Mouse (Mus musculus): ENCODE results near the gene Cox7a1.
"Not testable (repeated sequence)": the region's sequence is repeated elsewhere in the genome, so short reads cannot be mapped to it uniquely, and the experiment has no call there.

Gene Cox7a1

DNA sequence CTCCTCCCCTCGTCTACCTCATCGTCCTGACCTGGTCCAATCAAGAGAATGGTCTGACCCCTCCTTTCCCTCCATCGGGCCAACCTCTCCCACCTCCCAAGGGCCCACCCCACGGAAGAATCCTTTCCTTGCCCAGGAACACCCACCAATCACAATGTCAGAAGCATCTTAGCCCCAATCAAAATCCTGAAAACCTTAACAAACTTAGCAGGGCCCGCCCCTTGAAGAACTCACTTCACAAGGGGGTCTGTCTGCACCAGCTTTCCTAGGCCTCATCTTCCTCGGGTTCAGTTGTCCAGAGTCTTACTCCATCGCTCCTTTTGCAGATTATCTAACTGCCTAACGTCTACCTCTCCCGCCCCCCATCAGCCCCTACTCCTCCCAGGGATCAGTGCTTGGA is 9.1 kb downstream of the Cox7a1 start:
- DNase-seq (ENCODE audit: low read depth, low spot score) = peak; percentile 100

DNA sequence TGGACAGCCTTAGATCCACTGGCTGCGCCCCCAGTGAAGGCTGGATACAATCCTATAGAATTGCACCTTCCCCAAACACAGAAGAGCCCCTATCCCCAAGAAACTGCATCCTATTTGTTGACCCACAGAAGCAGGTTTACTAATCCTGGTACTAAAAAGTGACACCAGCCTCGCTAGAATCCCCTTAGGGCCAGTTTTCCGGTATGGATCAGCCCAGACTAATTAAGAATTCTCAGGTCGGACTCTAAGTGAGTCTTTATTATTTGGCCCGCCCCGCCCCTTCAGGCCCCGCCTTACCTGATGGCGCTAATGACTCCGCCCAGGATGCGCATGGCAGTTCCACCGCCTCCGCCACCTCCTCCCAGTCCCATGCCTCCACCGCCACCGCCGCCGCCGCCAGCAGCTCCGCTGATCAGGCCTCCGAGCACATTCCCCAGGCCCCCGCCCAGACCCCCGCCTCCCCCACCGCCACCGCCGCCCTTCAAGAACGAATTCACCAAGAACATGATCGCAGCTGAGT is 9.7 kb downstream of the Cox7a1 start:
- DNase-seq (ENCODE audit: low read depth, low spot score) = peak; percentile 93

DNA sequence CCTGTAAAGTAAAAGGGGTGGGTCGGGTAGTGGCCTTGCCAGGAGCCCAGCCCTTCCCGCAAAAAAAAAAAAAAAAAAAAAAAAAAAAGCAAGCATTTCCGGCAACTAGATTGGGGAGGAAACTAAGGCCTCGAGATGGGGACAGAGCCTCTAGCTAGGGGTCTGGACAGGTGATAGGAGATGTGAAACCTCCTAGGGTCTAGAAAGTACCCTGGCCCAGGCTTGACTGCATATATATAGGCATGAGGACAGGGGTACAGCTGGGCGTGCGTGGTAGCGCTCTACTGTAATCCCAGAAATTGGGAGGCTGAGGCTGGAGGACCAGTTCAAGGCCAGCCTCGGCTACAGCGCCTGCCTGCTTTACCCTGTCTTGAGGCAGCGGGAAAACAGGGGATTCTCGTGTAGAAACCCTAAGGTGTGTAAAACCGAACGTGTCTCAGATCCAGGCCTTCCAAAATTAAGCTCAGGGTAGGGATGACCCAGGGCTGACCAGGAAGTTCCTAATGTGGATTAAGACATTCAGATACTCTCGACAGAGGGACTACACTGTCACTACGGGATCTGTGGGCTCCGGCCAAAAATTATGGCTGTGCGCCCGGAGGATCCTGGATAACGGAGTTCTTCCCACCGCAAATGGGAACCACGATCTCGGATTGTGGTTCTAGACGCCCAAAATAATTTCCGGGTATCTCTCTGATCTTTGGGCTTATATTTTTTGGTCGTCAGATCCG is 10.3 kb downstream of the Cox7a1 start:
- no peak for DNase-seq (ENCODE audit: low read depth, low spot score)

DNA sequence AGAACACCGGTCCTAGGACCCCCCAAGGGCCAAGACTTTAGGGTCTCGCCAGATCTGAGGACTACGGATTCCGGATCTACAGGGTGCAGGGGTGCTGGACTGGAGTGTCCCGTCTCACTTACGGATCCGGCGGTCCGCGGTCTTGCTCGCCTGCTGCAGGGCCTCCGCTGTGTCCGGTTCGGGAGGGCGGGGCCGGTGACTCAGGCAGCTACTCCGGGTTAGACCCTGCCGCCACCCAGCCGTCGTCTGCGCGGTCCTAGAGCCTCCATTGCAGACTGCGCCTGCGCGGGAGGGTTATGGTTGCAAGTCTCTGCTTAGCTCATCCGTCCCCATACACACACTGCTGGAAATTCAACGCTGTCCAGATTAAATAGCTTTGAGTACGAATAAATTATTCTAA is 10.9 kb downstream of the Cox7a1 start:
- DNase-seq (ENCODE audit: low read depth, low spot score) = peak; percentile 96

DNA sequence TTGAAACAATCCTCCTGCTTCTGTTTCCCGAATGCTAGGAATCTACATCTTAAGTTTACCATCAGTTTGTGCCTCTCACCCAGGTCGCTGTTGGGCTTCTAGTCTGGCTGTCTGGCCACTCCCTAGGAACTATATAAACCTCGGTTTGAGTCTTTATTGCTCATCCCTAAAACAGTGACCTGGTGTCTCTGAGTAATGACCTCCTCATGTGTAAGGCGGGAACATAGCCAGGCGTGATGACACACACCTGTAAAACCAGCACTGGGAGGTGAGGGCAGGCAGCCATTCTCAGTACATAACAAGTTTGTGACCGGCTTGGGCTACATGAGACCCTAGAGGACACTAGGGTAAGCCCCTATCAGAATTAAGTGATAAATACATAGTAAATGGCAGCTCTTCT is 11.5 kb downstream of the Cox7a1 start:
- DNase-seq (ENCODE audit: low read depth, low spot score) = no peak

DNA sequence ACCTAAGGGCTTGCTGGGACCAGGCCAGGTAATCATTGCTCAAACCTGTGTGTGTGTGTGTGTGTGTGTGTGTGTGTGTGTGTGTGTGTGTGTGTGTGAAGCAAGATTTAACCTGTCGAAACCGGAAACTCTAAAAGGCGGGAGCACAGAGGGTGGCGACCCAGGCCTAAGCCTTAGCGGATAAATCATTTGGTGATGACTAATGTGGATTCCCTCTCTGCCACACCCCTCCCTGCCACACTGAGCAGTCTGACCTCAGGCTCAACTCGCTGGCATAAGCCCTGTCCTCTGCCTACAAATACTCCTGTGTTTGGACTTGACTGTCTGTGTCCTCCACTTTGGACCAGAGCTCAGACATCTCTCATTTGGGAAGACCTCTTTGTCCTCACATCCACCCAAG is 12.2 kb downstream of the Cox7a1 start:
- peak; percentile 94 for DNase-seq (ENCODE audit: low read depth, low spot score)

DNA sequence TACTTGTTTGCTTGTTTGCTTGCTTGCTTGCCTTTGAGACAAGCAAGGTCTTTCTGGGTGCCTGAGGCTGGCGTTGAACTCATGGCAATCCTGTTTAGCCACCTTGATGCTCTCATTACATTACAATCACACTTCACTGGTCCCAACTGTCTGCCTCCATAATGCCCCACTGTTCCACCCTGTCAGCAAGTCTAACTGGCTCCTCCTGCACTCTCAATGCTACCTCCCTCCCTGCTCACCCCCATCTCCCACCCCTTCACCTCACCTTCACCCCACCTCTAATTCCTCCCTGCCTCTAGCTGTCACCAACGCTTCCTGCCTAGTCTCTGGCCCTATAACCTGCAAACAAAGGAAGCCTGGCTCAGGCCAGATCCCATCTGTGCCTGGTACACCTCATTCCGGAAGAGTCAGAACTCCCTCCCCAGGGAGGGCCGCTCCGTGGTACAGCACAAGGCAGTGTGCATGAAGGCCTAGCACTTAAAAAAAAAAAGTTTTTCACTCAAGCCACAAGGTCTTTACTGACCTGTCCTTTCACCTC is 13.7 kb downstream of the Cox7a1 start:
- DNase-seq (ENCODE audit: low read depth, low spot score) = peak; percentile 99

DNA sequence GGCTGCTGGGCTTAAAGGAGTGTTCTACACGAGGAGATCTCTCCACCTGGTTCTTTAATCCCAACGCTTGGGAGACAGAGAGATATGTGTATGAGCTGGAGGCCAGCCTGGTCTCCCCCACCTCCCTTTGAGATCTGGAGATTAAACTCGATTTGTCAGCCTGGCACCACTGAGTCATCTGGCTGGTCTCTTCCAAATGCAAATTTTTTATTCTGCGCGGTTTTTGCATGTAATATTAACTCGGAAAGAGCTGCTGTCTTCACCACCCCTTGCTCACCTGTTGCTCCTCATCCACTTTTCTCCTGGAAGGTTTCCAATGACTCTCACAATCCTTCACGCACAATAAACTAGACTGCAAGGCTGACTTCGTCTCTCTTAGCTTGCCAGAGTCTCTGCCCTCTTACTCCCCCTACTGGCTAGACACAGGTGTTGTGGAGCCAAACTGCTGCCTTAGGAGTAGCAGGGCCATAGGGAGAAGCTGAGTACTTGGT is 14.6 kb downstream of the Cox7a1 start, which contains the start of gene Capns1:
Gene Capns1, minus strand, starts transcription at position 331 of the 491 bp plus-strand sequence.
- peak; percentile 97 for DNase-seq (ENCODE audit: low read depth, low spot score)

DNA sequence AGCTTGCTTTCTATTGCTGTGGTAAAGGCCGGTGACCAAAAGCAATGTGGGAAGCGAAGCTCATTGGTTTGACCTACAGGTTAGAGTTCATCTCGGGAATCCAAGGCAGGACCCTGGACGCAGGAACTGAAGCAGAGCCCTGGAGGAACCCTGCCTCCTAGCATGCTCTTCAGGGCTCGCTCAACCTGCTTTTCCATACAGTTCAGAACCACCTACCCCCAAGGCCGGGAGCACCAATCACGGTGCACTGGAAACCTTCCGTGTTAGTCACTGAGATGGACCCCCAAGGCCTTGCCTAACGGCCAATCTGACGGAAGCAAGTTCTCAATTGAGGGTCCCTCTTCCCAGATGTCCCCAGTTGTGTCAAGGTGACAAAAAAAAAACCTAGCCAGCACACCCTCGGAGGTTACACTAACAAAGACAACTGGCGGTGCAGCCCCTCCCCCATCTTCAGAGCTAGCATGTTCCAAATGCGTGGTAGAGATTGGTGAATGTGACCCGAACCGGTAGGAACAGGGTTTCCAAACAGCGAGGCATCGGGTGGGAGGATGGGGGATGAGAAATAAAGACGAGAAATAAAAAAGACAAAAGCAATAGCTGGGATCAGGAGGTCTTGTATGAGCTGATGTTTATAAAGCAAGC is 15.7 kb downstream of the Cox7a1 start:
- DNase-seq (ENCODE audit: low read depth, low spot score) = peak; percentile 85

DNA sequence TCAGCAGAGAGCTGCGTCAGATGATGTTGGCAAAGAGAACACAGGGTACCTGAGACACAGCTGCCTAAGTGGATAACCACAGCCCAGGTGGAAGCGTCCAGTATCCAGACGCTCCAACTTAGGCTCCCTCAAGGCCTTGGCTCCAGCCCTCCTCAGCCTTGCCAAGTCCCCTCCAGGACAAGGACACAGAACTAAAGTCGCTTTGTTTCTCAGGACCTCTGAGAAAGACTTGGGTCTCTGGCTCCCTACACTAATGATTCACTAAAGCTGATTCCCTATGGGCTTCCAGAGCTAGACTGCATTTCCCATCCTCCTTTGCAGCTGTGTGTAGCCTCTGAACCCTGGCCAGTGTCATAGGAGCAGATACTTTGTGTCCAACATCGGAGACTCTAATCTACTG is 16.3 kb downstream of the Cox7a1 start:
- DNase-seq (ENCODE audit: low read depth, low spot score) = no peak

DNA sequence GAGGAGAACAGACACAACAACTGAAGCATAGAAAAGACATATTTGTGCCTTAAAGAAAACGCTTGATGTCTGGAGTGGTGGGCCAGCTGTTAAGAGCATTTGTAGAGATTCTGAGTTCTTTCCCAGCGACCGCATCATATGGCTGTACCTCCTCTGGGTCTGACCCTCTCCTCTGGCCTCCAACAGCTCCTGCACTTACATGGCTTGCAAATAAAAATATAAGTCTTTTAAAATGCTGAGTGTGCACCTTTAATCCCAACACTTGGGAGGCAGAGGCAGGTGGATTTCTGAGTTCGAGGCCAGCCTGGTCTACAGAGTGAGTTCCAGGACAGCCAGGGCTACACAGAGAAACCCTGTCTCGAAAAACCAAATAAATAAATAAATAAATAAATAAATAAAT is 16.7 kb downstream of the Cox7a1 start:
- not testable (repeated sequence) for DNase-seq (ENCODE audit: low read depth, low spot score)

DNA sequence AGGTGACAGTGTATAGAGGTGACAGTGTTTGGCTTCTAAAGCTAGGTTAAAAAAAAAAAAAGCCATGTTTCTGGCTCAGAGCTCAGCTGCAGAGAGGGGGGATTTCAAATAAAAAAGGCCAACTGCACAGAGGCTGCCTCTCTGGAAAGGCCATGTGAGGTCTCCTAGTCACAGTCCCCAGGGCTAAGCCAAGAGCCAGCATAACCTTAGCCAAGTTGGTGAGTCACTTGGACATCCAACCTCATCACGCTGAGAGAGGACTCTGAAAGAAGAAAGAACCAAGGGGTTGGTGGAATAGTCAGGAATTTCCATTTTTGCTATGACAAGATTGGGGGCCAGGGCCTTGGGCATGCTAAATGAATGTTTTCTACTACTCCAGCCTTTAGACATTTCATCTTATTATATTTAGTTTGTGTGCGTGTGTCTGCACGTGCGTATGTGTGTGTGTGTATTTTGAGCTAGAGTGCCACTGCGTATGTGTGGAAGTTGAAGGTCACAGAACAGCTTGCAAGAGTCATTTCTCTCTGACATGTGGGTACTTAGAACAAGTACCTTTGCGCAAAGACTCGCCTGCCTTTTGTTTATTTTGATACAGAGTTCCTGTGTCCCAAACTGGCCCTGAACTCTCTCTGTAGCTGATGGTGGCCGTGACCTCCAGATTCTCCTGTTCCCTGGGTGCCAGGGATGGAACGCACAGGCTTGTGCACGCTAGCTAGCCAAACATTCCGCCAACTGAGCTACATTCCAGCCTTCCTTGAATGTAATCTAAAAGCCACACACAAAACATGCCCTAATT is 19.1 kb downstream of the Cox7a1 start:
- DNase-seq (ENCODE audit: low read depth, low spot score) = no peak

DNA sequence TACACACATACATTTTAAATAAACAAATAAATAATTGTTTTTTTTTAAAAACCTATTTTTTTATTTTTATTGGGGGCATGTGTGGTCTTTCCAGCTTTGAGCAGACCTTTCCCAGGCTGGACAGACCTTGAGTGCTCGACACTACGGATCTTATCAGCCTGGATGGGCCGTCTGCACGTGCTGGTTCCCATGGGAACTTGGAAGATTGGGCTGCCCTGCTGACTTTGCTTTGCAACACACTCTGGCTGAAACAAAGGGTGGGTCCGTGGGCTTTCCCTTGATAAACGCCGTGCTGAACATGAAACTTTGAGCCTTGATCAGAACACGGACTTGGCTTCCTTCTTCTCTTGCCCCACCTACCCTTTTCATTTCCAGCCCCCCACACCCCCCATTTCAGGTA is 20.4 kb downstream of the Cox7a1 start:
- peak; percentile 63 for DNase-seq (ENCODE audit: low read depth, low spot score)

DNA sequence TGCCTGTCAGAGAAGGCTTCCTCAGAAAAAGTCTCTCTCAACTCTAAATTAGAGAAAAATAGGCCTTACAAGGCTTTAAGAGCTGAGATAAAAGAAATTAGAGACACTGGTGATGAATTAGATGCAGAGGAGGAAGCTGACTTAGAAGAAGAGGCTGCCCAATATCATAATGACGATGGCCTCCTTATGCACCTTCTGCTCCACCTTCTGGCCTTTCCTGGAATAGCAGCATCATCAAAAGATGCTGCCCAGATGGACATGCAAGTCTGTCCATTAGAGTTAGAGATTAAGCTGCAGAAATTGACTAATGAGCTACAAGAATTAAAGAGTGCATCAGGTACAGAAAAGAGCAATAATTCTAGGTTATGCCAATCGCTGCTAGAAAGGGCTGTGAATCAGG is 21.4 kb downstream of the Cox7a1 start:
- peak; percentile 72 for DNase-seq (ENCODE audit: low read depth, low spot score)

DNA sequence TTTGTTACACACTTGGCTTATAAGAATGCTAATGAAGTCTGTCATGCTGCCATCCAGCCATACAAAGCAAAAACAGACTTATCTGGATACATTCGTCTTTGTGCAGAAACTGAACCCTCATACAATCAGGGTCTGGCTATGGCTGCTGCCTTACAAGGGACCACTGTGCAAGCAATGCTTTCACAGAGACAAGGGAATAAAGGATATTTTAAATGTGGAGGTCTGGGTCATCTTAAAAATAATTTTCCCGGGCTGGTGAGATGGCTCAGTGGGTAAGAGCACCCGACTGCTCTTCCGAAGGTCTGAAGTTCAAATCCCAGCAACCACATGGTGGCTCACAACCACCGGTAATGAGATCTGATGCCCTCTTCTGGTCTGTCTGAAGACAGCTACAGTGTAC is 22.4 kb downstream of the Cox7a1 start:
- not testable (repeated sequence) for DNase-seq (ENCODE audit: low read depth, low spot score)

DNA sequence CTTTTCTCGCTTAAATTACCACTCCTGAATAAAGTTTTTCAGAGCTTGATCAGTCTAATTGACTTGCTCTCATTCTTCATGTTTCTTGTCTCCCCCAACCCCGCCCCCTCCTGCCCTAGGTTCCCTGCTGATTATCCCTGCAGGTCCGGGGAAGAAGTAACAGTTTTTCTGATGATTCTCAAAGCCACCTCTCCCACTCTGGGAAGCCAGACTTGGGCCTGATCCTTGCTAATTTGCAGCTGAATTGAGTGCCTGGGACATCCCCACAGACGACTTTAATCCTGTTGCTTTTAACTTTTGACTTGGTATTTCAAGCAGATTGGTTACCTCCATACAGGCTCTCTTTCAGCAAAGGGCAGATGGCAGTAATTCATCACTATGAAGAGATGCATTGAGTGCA is 27.1 kb downstream of the Cox7a1 start:
- DNase-seq (ENCODE audit: low read depth, low spot score) = peak; percentile 81

DNA sequence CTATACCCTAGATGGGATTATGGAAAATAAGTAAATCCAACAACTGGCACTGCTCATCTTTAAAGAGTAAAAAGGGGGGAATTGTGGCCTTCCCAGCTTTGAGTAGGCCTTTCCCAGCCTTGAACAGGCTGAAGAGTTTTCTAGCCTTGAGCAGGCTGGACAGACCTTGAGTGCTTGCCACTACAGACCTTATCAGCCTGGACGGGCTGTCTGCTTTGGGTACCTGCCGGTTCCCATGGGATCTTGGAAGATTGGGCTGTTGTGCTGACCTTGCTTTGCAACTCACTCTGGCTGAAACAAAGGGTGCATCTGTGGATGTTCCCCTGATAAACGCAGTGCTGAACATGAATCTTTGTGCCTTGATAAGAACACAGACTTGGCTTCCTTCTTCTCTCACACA is 29.9 kb downstream of the Cox7a1 start:
- no peak for DNase-seq (ENCODE audit: low read depth, low spot score)

DNA sequence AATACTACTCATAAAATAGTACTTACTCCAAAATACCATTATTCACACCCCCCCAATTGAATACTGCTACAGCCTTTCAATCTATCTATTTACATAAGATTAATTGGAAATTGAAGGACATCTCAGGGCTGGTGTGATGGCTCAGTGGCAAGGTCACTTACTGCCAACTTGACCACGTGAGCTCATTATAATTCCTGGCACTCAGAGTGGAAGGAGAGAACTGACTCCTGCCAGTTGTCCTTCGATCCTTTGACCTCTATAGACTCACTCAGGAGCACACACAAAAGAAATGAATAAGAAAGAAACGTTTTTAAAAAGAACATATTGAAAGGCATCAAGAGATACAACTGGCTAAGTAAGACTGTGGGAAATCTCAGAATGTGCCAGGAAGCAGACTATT is 31.9 kb downstream of the Cox7a1 start:
- DNase-seq (ENCODE audit: low read depth, low spot score) = peak; percentile 73

DNA sequence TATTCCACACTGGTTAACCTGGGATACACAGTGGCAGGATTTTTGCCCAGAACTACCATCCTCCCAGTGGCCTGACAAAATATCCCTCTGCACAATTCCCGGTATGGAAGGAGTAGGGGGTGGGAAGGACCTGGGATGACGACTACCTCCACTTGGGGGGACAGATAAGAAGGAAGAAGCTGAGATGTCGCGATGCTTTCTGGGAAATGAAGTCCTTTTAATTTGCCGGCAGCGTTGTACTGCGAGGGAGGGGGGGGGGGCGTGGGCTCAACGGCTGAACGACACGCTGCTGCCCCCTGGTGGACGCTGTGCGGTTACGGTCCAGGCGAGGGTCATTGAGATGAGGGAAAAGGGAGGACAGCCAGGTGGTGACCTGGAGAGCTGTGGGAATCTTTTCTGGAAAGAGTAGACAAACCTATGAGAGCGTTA is 32.8 kb downstream of the Cox7a1 start:
- peak; percentile 94 for DNase-seq (ENCODE audit: low read depth, low spot score)

DNA sequence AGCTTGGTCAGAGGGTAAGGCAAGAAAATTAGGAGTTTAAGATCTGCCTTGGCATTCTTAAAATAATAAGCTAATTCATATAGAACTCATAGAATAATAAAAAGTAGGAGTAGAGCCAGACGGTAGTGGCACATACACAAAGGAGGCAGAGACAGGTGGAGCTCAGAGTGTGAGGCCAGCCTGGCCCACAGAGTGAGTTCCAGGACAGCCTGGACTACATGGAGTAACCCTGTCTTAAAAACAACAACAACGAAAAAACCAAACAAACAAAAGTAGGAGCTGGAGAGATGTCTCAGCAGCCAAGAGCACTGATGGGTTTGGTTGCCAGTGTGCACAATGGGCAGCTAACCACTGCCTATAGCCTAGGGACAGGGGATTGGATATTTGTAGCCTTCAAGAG is 33.3 kb downstream of the Cox7a1 start:
- DNase-seq (ENCODE audit: low read depth, low spot score) = no peak

DNA sequence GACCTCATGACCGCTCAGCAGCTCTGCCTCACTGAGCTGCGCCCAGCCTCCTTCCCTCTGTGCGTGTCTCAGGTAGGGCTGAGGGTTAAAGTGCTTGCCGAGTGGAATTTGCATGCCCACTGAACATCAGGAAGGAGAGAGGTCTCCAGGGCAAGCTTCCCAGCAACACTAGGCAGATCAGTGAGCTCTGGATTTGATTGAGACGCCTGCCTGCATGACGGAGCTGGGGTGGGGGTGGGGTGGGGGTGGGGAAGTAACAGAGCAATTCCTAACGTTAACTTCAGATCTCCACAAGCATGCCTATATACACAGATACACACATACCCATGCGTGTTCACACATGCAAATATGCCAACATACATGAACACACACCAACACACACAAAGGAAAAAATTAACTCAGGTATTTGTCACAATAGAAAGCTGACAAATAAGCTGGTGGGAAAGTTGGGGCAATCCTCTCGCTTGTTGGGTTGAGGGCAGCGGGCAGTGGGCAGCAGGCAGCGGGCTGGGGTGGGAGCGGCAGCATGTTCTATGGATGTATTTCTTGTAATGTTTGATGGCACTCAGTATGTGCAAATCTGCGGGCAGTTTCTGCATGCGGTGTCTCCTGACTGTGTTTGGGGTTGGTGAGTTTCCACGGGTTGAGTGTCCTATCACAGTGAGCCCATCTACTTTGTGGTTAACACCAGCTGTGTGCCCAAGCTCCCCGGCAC is 35.5 kb downstream of the Cox7a1 start:
- DNase-seq (ENCODE audit: low read depth, low spot score) = peak; percentile 89
